Mouse (Mus musculus): ENCODE results near the gene Lhfp.

The Lhfp gene

DNA sequence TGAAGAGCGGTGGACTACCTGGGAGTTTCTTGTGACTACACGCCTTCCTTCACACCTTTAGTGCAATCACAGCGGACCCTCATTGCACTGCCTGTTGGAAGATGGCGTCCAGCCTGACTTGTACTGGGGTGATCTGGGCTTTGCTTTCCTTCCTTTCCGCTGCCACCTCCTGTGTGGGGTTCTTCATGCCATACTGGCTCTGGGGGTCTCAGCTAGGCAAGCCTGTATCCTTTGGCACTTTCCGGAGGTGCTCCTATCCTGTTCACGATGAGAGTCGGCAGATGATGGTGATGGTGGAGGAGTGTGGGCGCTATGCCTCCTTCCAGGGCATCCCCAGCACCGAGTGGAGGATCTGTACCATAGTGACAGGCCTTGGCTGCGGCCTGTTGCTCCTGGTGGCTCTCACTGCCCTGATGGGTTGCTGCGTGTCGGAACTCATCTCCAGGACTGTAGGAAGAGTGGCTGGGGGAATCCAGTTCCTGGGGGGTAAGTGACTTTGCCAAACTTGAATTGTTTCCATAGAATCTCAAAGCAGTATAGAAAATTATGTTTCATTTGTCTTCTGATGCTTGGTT, 2.0 kb downstream of the Lhfp start:
- DNase-seq: no peak

DNA sequence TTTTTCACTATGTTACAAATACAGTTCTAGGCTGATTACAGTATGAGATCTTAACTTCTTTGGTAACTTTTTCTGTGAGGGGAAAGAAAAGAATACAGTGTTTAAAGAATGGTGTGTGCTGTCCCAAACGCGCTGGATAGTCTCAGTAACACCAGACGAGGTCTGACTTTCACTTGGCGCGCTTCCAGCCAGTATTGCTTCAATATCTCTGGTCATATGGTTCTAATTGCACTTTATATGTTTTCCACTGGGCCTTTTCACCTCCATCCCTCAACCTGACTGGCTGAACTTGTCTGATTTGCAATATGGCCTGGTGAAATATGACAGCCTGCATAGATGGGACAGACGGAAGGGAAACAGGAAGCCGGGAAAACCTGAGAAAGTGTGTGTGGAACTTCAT, 2.9 kb downstream of the Lhfp start:
- no peak for DNase-seq

- no peak for DNase-seq
These were observed 3.5 kb downstream of the Lhfp start for GRCm38 (mm10) chr3:53044682-53045299.

GRCm38 (mm10) chr3:53045697-53046096, 4.4 kb downstream of the Lhfp start:
- DNase-seq: no peak

DNA sequence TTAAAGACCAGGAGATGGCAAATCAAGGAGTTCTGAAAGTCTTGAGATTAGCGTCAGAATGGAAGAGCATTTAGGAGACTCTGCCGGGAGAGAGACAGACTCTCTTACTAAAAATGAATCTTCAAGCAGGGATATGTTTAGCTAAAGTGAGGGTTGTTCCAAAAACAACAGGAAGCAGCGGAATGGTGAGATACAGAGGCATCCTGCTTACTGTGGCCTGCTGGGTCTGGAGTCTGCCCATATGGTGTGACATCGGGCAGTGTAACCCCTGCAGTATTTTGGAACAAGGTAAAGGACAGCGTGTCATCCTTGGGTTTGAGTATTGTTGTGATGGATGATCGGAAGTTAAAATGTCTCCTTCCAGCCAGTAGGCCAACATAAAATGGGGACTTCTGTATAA, 5.0 kb downstream of the Lhfp start:
- no peak for DNase-seq

GRCm38 (mm10) chr3:53052385-53052784, 11.1 kb downstream of the Lhfp start:
- DNase-seq: no peak

DNA sequence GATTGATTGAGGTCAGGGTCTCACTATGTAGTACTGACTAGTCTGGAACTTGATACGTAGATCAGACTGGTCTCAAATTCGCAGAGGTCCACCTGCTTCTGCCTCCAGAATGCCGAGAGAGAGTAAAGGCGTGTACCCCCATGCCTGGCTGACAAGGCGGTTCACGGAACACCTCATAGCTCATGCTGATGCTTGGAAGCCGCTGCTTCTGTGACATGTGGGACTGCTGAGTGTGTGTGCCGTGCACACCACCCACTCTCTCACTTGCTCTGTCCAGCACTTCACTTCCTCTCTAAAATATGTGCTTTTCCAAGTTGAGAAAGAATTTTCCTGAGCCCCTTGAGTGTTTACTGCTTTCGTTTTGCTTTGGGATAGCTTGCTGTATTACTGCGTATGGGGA, 15.1 kb downstream of the Lhfp start:
- no peak for DNase-seq

GRCm38 (mm10) chr3:53059959-53060358, 18.6 kb downstream of the Lhfp start:
- DNase-seq: no peak

- DNase-seq: no peak
These were observed 22.3 kb downstream of the Lhfp start for GRCm38 (mm10) chr3:53063423-53064147.

DNA sequence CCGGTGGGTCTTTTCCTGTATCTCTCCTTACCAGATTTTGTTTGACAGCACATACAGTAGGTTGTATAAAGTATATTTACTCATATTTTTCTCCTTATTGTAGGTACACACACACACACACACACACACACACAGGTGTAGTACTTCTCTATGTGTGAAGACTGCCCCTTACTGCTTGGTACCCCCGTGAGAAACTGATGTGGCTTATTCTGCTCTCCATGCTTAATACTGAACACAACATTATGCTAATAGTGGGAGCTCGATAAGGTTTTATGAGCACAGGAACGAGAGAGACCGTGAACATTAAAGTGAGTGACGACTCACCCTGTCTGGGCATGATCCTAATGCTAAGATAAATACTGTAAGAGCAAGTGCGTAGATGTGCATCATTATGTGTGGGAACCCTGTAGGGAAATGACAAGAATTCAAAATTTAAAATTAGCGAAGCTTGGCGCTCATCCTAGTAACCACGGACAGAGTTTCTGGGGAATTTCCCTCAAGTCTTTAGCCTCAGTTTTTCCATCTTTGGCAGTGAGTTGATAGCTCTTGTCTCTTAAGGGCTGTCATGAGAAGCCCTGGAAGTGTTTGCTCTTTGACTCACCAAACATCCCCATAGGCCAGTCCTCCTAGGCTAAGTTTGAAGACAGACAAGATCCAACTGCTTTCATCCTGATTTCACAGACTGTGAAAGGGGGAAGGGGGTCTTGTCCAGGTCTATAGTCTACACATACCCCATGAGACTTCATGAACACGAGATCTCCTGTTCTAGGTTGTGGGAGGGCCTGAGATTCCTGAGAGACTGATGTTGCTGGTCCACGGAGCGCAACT, 24.2 kb downstream of the Lhfp start:
- DNase-seq: no peak

DNA sequence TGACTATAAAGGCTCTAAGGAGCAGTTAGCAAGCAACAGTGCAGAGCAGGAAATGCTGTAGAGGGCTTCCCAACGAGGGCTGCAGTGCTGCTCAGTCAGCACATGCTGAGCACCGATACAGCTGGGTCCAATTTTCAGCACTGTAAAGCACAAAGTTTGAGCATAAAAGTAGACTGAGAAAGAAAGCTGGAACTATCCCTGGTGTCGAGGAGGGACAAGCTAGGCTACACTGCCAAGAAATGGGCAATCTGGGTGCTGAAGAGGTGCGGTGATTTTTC, 24.7 kb downstream of the Lhfp start:
- no peak for DNase-seq

- DNase-seq: no peak
These were observed 27.1 kb downstream of the Lhfp start for GRCm38 (mm10) chr3:53068399-53068798.

GRCm38 (mm10) chr3:53074264-53074663, 32.9 kb downstream of the Lhfp start:
- DNase-seq: no peak

- DNase-seq: no peak
These were observed 33.4 kb downstream of the Lhfp start for GRCm38 (mm10) chr3:53074761-53075160.

- DNase-seq: no peak
These were observed 39.0 kb downstream of the Lhfp start for GRCm38 (mm10) chr3:53080286-53080685.

GRCm38 (mm10) chr3:53080710-53081109, 39.4 kb downstream of the Lhfp start:
- DNase-seq: no peak

DNA sequence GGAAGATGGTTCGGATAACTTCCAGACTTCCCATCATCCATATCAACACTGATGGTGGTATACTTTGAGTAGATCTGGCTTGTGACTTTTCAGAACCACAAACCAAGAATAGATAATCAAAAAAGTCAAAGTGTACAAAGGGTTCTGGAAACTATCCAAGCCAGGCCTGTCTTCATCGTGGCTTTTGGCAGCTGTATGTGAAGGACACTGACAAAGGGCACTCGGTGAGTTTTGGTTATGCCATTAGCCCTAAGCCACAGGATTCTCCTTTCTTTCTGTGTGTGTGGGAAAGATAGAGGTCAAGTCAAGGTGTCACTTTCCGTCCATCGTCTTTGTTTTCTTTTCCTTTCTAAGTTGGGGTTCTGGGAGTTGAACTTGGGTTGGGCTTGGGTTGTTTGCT, 42.4 kb downstream of the Lhfp start:
- DNase-seq: no peak

GRCm38 (mm10) chr3:53084806-53085205, 43.5 kb downstream of the Lhfp start:
- DNase-seq: no peak

DNA sequence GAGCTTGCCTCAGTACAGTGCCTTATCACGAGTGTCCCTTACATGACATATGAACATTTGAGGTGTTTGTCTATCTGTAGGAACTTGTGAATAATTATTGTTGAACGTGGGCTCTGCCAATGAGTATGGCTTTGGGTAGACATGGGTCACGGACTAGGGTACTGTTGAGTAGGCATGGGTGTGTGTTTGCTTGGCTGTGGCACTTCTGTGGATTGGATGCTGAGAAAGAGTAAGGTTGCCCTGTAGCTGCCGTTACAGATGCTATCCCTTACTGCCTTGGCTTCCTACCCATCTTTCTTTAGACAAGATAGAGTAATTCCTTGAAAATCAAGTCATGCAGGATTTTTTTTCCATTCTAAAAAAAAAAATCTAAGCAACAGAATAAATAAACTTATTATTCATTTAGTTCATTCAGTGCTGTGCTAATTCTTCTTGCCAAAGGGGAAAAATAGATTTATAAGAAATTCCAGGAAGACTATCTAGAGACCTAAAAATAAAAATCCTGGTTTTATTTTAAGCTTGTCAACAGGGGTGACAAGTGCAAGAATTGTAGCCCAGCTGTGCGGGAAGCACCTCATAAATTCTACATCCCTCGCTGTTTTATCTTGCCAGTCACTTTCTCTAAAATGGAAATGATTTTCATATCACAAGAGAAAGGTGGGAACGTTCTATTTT, 45.3 kb downstream of the Lhfp start:
- no peak for DNase-seq

- DNase-seq: no peak
These were observed 46.0 kb downstream of the Lhfp start for GRCm38 (mm10) chr3:53087156-53087805.

DNA sequence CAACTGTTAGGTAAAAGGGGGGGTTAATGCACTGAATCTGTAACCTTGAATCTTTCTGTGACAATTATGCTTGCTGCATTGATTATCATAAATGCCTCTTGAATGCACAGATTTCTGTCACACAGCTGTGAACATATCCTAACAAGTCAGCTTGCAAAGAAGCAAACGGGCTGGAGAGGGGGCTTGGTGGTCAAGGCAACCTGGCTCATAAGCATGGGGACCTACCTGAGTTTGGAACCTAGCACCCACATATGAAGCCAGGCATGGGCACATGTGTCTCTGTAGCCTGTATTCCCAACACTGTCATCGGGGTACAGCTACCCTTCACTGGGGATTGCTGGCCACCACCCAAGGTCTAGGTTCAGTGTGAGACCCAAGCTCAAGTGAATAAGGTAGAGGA, 48.6 kb downstream of the Lhfp start:
- no peak for DNase-seq

- no peak for DNase-seq
These were observed 58.9 kb downstream of the Lhfp start for GRCm38 (mm10) chr3:53100210-53100609.

- DNase-seq: no peak
These were observed 59.5 kb downstream of the Lhfp start for GRCm38 (mm10) chr3:53100803-53101202.
